ENCODE assay signal across 23 mouse cellular contexts in genomic region chr16:37522100-37522697, GRCm38 (mm10). TPM values are rescaled to one million over a fixed set of nuclear protein-coding genes. Genes with fewer than 3 reads are reported as not detected.
DNase-seq lines count a peak whose midpoint lies in the region; ATAC-seq and TF ChIP-seq lines count a peak whose summit lies in the region.
"Had no signal": no experiment of that assay in that cellular context is flagged by ENCODE, and none has a peak within 500 bp of the region (broad histone marks: within the 10 kb centered on the region; RNA-seq: fewer than 3 reads in every experiment).

No protein-coding gene starts in this region.

- peak; percentile 63 for TF ChIP-seq POLR2A in CH12.LX (IDR thresholded peaks at IDR 0.05; ENCODE audit: low read depth, low read length)

- DNase-seq in CH12.LX (ENCODE audit: extremely low read depth): no peak
- DNase-seq in ZHBTc4 (ENCODE audit: low read depth, low spot score): peak; percentile 24
- no peak for DNase-seq in B cell, adult 2 months
- DNase-seq: adrenal gland, adult 8-10 months; adrenal gland, postnatal 14 days; adrenal gland, postnatal 36 days; cerebellum, adult 11-12 months; cerebellum, adult 2 months; cerebellum, adult 9-10 months; cerebellum, postnatal 10 days; cerebellum, postnatal 25 days; forebrain, postnatal 0 days had no signal

- no peak for TF ChIP-seq RAD21 in CH12.LX (IDR thresholded peaks at IDR 0.05; ENCODE audit: low read depth, low read length)

- WGBS in intestine, postnatal 0 days: 97% methylated on average over 7 of the region's 7 CpGs
- 93% methylated on average over 7 of the region's 7 CpGs for WGBS in intestine, embryonic 16.5 days

- dilution Hi-C loops in CH12.LX (cut with MboI; ENCODE audit: extremely low pct_ligation_motif_present, extremely low pct_unique_long_range_greater_than_20kb, low sequenced_read_pairs): no loop called here

- no peak for TF ChIP-seq CTCF in intestine, postnatal 0 days (IDR thresholded peaks at IDR 0.05; ENCODE audit: low read depth)
- no peak for TF ChIP-seq CTCF in CH12.LX (conservative IDR thresholded peaks at IDR 0.05 in 1 of 2, IDR thresholded peaks at IDR 0.05 in 1 of 2; ENCODE audit: low read depth in 2 of 2, low read length in 2 of 2)

- in situ Hi-C loops in CH12.LX (cut with MboI; ENCODE audit: low pct_ligation_motif_present, low pct_unique_long_range_greater_than_20kb, low sequenced_read_pairs): no loop called here

- no peaks in the 10 kb centered on the region for H3K27me3 ChIP-seq in intestine, postnatal 0 days (replicated peaks; ENCODE audit: control insufficient read depth, insufficient read depth, low read length)
- no peaks in the 10 kb centered on the region for H3K27me3 ChIP-seq in intestine, embryonic 16.5 days (replicated peaks; ENCODE audit: control insufficient read depth, insufficient read depth, low read length)
- no peaks in the 10 kb centered on the region for H3K27me3 ChIP-seq in CH12.LX (replicated peaks)
- H3K27me3 ChIP-seq: embryonic facial prominence, embryonic 12.5 days; forebrain, embryonic 13.5 days; forebrain, embryonic 15.5 days; Patski had no signal

- H3K36me3 ChIP-seq in intestine, postnatal 0 days (ENCODE audit: control insufficient read depth, insufficient read depth): peaks cover 34% of the 10 kb centered on the region
- peaks cover 16% of the 10 kb centered on the region for H3K36me3 ChIP-seq in intestine, embryonic 16.5 days (ENCODE audit: control insufficient read depth, insufficient read depth, low read length)
- H3K36me3 ChIP-seq in CH12.LX (replicated peaks in 1 of 2; ENCODE audit: control insufficient read depth in 1 of 2, insufficient read depth in 1 of 2, low read length in 1 of 2): peaks cover 74 to 96% of the 10 kb centered on the region in 2 experiments

- H3K27ac ChIP-seq in intestine, postnatal 0 days (ENCODE audit: low read depth, low read length): 0 out of 2 replicates have a peak overlapping the region, but pooled peaks have one; percentile 1
- no peak overlapping the region for H3K27ac ChIP-seq in intestine, embryonic 16.5 days (ENCODE audit: low read length)
- no peak overlapping the region; the same call in 1 of the 2 replicates for H3K27ac ChIP-seq in CH12.LX (ENCODE audit: insufficient read depth, low read depth)
- H3K27ac ChIP-seq: embryonic facial prominence, embryonic 10.5 days; embryonic facial prominence, embryonic 12.5 days; forebrain, embryonic 13.5 days; forebrain, embryonic 15.5 days had no signal

- H3K4me2 ChIP-seq in intestine, postnatal 0 days (replicated peaks; ENCODE audit: low read depth): no peak overlapping the region
- no peak overlapping the region for H3K4me2 ChIP-seq in intestine, embryonic 16.5 days (ENCODE audit: low read depth, low read length)
- H3K4me2 ChIP-seq in CH12.LX (ENCODE audit: insufficient read depth, low read depth, poor library complexity, severe bottlenecking): no peak overlapping the region
- H3K4me2 ChIP-seq: embryonic facial prominence, embryonic 12.5 days; forebrain, embryonic 13.5 days; forebrain, embryonic 15.5 days had no signal

- H3K4me3 ChIP-seq in intestine, postnatal 0 days (ENCODE audit: low read depth, low read length): no peak overlapping the region
- H3K4me3 ChIP-seq in intestine, embryonic 16.5 days (ENCODE audit: low read length): no peak overlapping the region
- no peak overlapping the region for H3K4me3 ChIP-seq in CH12.LX (replicated peaks in 1 of 3; ENCODE audit: low read depth in 2 of 3, low read length in 2 of 3, poor library complexity in 1 of 3)
- H3K4me3 ChIP-seq: embryonic facial prominence, embryonic 10.5 days; embryonic facial prominence, embryonic 12.5 days; forebrain, embryonic 13.5 days; forebrain, embryonic 15.5 days had no signal

- ATAC-seq in intestine, postnatal 0 days: no peak
- no peak for ATAC-seq in intestine, embryonic 16.5 days
- ATAC-seq: activated CD4-positive, CD25-positive, alpha-beta regulatory T cell, adult 4 months; forebrain, embryonic 13.5 days; forebrain, embryonic 15.5 days; forebrain, postnatal 0 days; Patski had no signal

- no peaks in the 10 kb centered on the region for H3K4me1 ChIP-seq in intestine, postnatal 0 days (replicated peaks; ENCODE audit: control insufficient read depth, insufficient read depth, low read length)
- H3K4me1 ChIP-seq in intestine, embryonic 16.5 days (ENCODE audit: control insufficient read depth, insufficient read depth, low read length): no peaks in the 10 kb centered on the region
- peaks cover 3 to 15% of the 10 kb centered on the region in 2 experiments; a peak in 2 of 4 replicates for H3K4me1 ChIP-seq in CH12.LX (ENCODE audit: control insufficient read depth in 1 of 2, insufficient read depth in 2 of 2)
- H3K4me1 ChIP-seq: embryonic facial prominence, embryonic 10.5 days; embryonic facial prominence, embryonic 12.5 days; forebrain, embryonic 15.5 days had no signal

- no peak for TF ChIP-seq EP300 in CH12.LX (IDR thresholded peaks at IDR 0.05; ENCODE audit: low read length)

- H3K9ac ChIP-seq in intestine, postnatal 0 days (ENCODE audit: low read depth, low read length): no peak overlapping the region
- no peak overlapping the region for H3K9ac ChIP-seq in intestine, embryonic 16.5 days (ENCODE audit: low read depth, low read length)
- no peak overlapping the region for H3K9ac ChIP-seq in CH12.LX (ENCODE audit: insufficient read depth, low read depth)
- H3K9ac ChIP-seq: embryonic facial prominence, embryonic 12.5 days; forebrain, embryonic 13.5 days; forebrain, embryonic 15.5 days; forebrain, postnatal 0 days had no signal

- H3K9me3 ChIP-seq in intestine, postnatal 0 days (ENCODE audit: control insufficient read depth): no peaks in the 10 kb centered on the region
- H3K9me3 ChIP-seq in intestine, embryonic 16.5 days (ENCODE audit: control insufficient read depth, low read length): peaks cover 4% of the 10 kb centered on the region; the same call in 1 of the 2 replicates
- peaks cover 19% of the 10 kb centered on the region for H3K9me3 ChIP-seq in CH12.LX (replicated peaks; ENCODE audit: low read length)
- H3K9me3 ChIP-seq: forebrain, embryonic 15.5 days had no signal

- H3K79me2 ChIP-seq in CH12.LX (replicated peaks; ENCODE audit: control insufficient read depth, extremely low read depth, insufficient read depth, poor library complexity, severe bottlenecking): peaks cover 19% of the 10 kb centered on the region

TF ChIP-seq in CH12.LX, 34 proteins besides CTCF, POLR2A, EP300 and RAD21:
- 0 out of 2 replicates have a peak, but pooled peaks have one; percentile 34 for TF ChIP-seq KAT2A (IDR thresholded peaks at IDR 0.05; ENCODE audit: insufficient replicate concordance, low read length)
- TF ChIP-seq JUND (conservative IDR thresholded peaks at IDR 0.05; ENCODE audit: low read depth, low read length): no peak
- peak; percentile 64; the same call in 1 of the 2 replicates for TF ChIP-seq ZMIZ1 (IDR thresholded peaks at IDR 0.05; ENCODE audit: low read depth, low read length)
- TF ChIP-seq POLR2AphosphoS2 (IDR thresholded peaks at IDR 0.05; ENCODE audit: low read depth, low read length): peak; percentile 95; the same call in 1 of the 2 replicates

RNA-seq across cellular contexts. Expression of gene Gtf2e1, which starts 17.4 kb away (rescaled TPM):
- 9.7 and 10.6 TPM in 2 replicates for polyA plus RNA-seq in intestine, postnatal 0 days (2015; fragmentation: Nextera tagmentation; extraction: Ambion mirVana)
- polyA plus RNA-seq in intestine, embryonic 16.5 days (2015; fragmentation: Nextera tagmentation; extraction: Ambion mirVana): 16.4 and 17.3 TPM in 2 replicates
- 29.5 and 39.5 TPM in 2 replicates for total RNA-seq in CH12.LX (2012; rRNA removed)
- 72.7 and 77.9 TPM in 2 replicates for total RNA-seq in CH12.LX (2014; rRNA removed)
- 52.2 and 56.0 TPM in 2 replicates for polyA plus RNA-seq in CH12.LX (2012; ENCODE audit: insufficient read length, low read depth)

RNA-seq across cellular contexts. Expression of gene Rabl3, which starts 17.5 kb away (rescaled TPM):
- 25.6 and 27.4 TPM in 2 replicates for polyA plus RNA-seq in intestine, postnatal 0 days (2015; fragmentation: Nextera tagmentation; extraction: Ambion mirVana)
- 30.2 and 31.0 TPM in 2 replicates for polyA plus RNA-seq in intestine, embryonic 16.5 days (2015; fragmentation: Nextera tagmentation; extraction: Ambion mirVana)
- total RNA-seq in CH12.LX (2012; rRNA removed) (12.3 and 14.4 TPM in 2 replicates), CH12.LX (2014; rRNA removed) (19.0 and 19.8 TPM in 2 replicates)
- 34.9 and 36.8 TPM in 2 replicates for polyA plus RNA-seq in CH12.LX (2012; ENCODE audit: insufficient read length, low read depth)

RNA-seq across cellular contexts. Expression of gene Hgd, which starts 57.8 kb away (rescaled TPM):
- polyA plus RNA-seq in intestine, postnatal 0 days (2015; fragmentation: Nextera tagmentation; extraction: Ambion mirVana): 2.7 and 4.2 TPM in 2 replicates
- 1.2 TPM in 2 replicates for polyA plus RNA-seq in intestine, embryonic 16.5 days (2015; fragmentation: Nextera tagmentation; extraction: Ambion mirVana)
- not detected in 2 replicates for total RNA-seq in CH12.LX (2012; rRNA removed)
- total RNA-seq in CH12.LX (2014; rRNA removed): not detected in 2 replicates
- polyA plus RNA-seq in CH12.LX (2012; ENCODE audit: insufficient read length, low read depth): not detected in 2 replicates
- total RNA-seq: forebrain, postnatal 0 days; G1E had no signal
- polyA plus RNA-seq: activated CD4-positive, CD25-positive, alpha-beta regulatory T cell, adult 4 months; cortical plate, adult 2 months; embryonic facial prominence, embryonic 14.5 days; forebrain, postnatal 0 days; G1E had no signal
